Mouse (Mus musculus) heart, adult 9 months (tissue): ENCODE data around the gene Ppm1a.

ENCODE experiments used
- DNase-seq, 2 experiments: peaks; one replicate each; pipeline ENCODE4 v3.0.0; 2022; ENCODE audit warnings: low spot score in 2 of 2

Gene Ppm1a

GRCm38 (mm10) chr12:72757086-72757485, at the start of gene Ppm1a:
Gene Ppm1a (plus strand): TSS chr12:72757455.
- no peak for DNase-seq

DNA sequence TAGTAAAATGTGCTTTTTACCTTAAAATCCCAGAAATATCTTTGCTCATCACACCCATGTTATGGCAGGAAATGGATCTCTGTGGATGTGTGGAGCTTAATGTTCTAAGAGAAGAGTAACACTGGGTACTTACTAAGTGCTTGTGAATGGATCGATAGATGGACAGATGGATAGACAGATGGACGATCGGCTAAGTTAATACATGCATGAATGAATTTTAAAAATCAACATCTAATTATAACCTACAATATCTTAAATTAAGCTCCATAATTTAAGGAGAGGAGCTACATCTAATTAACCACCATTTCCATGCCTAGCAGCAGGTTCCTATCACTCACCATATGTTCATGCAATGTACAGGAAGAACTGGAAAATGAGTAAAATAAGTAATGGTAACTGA, 47.3 kb upstream of the Ppm1a start:
- DNase-seq, result no peak

DNA sequence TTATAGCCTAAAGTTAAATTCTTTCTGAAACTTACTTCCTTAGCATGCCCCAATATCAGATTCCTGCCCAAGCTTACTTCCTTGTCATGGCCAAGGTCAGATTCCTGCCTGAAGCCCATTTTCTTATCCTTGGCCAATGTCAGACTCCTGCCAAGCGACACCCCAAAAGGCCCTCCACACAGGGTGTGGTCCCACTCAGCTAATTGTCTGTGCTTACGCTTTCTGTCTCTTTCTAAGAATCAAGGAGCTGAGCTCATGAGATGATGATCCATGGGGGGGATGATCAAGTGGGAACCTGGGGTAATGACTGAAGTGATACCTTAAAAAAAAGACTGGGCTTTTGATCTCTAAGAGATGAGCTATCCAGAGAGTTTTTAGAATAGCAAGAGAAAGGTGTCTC, 42.4 kb upstream of the Ppm1a start:
- no peak for DNase-seq

DNA sequence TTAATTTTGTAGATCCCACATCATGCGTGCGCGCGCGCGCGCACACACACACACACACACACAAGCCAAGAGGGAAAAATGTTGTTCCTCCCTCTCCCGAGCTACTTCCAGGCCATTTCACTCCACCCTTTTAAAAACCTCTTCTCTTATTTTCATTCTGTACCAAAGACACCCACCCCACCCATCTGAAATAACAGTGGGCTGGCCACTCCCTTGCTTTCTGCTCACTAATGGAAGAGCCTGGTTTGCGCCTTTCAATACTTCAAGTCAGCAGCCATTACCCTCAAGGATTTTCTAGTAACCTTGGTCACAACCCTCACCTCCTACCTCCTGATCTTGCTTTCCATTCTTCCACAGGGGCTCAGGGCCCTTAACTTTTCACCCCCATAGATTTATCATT, 41.4 kb upstream of the Ppm1a start:
- no peak for DNase-seq

DNA sequence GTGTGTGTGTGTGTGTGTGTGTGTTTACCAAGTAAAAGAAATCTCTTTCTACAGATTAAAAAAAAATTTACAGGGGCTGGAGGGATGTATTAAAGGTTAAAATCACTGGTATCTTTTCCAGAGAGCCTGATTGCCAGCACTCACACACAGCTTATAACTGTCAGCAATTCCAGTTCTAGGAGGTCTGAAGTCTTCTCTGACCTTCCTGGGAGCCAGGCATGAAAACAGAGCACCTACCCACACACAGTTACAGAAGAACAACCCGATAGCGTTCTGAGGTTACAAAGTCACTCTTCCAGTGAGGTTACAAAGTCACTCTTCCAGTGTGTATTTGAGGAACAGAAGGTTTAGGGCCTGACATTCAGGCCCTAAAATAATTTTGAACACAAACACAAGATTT, 38.2 kb upstream of the Ppm1a start:
- DNase-seq, result no peak

DNA sequence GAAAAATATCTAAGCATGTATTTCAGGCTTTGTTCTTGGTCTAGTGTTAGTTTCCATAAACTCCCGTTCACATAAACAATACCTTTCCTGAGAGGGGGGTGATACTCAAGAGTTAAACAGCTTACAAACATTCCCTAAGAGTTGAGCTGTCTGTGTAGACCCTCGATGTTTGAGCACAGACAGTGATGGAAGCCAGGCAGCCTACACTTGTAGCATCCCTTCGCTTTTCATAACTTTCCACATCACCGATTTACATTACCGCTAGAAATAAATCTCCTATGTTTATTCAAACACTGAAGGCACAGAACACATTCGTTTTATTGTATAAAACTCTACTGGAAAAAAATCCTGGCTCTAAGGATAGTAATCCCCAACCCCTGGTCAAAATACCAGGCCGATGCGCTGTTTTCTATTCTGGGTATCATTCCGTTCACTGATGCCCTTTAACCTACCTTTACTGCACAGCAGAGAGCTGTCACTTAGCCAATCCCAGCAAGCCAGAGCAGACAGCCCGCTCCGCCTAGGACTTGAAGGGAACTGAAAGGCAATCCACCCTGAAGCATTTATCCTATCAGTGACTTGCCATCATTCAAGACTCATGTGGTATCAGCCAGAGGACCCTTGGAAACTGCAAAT, 37.7 kb upstream of the Ppm1a start:
- DNase-seq, result peak; percentile 31 to 64

DNA sequence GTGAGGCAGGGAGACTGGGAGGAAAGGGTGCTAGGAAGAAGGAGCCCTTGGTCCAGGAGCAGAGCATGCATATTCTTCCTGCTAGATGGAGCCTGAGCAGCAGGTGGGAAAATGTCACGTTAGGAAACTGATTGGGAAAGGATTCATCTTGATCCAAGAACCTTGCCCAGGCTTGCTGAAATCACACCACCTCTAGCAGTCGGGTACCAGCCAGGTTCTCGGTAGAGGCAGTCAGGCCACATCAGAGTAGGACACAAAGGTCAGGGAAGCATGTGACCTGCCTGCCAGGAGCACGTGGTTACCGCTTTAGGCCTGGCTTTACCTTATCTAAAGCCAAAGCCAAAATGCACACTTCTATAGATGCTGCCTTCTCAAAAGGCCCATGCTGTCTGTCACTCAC, 35.5 kb upstream of the Ppm1a start:
- DNase-seq, result no peak

- DNase-seq, result no peak
Observed at GRCm38 (mm10) chr12:72723965-72724364, 33.3 kb upstream of the Ppm1a start.

DNA sequence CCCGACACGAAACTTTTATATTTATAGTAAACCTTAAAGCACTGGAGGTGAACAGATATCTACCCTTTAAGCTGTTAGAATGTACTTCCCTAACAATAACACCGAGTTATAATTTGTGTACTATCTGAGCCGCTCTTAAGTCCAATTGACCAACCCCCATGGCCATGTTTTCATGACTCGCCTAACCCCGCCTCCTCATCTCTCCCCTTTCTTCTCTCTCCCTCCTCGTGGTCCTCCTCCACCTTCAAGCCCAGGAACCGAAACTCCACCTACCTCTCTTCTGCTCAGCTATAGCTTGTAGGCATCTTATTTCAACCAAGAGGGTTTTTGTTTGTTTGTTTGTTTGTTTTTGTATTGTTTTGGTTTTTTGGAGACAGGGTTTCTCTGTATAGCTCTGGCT, 30.2 kb upstream of the Ppm1a start:
- DNase-seq, result no peak

- DNase-seq, result no peak
Observed at GRCm38 (mm10) chr12:72727611-72728010, 29.6 kb upstream of the Ppm1a start.

- DNase-seq, result no peak
Observed at GRCm38 (mm10) chr12:72734112-72734511, 23.1 kb upstream of the Ppm1a start.

DNA sequence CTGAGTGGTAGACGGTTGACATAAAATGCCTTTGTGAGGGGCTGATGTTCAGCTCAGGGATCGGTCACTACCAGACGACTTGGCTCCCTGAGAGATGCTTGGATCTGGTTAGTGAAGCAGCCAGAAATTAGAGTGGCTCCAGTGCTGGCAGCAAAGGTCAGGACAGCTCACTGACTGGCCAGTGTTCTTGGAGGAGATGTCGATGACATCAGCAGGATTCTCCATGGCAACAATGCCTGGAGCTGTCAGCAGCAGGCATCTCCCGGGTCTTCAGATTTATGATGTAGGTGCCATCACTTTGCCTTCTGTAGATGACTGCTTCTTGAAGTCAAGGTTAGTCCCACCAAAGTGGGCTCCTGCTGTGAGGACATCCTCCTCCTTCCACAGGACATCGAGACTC, 16.1 kb upstream of the Ppm1a start:
- no peak for DNase-seq

DNA sequence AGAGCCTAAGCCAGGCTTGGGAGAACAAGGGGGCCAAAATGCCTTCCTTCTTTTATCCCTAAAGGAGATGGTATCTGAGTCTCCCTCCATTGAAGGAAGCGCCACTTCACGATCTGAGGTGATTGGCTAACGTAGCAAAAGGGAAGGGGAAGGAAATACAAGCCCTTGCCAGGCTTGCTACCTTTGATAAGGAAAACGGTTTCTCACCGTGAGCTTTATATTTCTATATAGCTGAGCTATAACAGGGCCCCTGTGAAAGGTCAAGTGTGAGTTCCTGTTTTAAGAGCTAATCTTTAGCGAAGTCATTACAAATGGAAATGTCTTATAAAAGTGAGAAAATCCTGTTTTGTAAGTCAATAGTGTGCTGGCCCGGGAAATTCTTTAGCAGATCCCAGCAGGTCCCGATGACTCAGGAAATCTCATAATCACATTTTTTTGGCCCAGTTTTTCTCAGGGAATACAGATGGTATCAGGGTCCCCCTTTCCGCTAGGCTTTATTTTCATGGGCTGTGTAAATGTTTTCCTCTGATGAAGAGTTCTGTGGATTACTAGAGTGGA, 12.4 kb upstream of the Ppm1a start:
- DNase-seq, result no peak

DNA sequence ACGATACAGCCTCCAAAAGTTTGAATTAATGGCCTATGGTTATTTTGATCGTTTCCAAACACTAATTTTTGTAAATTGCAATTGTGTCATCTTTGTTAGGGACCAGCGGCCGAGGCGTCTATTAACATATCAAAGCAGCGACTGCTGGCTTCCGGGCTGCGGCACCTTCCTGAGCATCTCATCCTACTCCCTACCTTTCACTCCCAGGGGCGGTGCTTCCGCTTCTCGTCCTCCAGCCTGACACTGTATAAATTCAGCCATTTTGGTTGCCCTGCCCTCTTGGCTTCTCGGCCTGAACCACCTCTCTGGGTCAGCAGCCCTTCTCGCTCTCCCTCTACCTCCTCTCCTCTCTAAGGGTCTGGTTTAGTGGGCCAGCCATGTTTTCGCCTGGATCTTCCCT, 11.8 kb upstream of the Ppm1a start:
- no peak for DNase-seq

- no peak for DNase-seq
Observed at GRCm38 (mm10) chr12:72748341-72748740, 8.9 kb upstream of the Ppm1a start.

- no peak for DNase-seq
Observed at GRCm38 (mm10) chr12:72748841-72749240, 8.4 kb upstream of the Ppm1a start.

- no peak for DNase-seq
Observed at GRCm38 (mm10) chr12:72749500-72749899, 7.8 kb upstream of the Ppm1a start.

GRCm38 (mm10) chr12:72750016-72750415, 7.2 kb upstream of the Ppm1a start:
- DNase-seq, result no peak

GRCm38 (mm10) chr12:72750606-72751005, 6.6 kb upstream of the Ppm1a start:
- DNase-seq, result peak; percentile 33 to 53

DNA sequence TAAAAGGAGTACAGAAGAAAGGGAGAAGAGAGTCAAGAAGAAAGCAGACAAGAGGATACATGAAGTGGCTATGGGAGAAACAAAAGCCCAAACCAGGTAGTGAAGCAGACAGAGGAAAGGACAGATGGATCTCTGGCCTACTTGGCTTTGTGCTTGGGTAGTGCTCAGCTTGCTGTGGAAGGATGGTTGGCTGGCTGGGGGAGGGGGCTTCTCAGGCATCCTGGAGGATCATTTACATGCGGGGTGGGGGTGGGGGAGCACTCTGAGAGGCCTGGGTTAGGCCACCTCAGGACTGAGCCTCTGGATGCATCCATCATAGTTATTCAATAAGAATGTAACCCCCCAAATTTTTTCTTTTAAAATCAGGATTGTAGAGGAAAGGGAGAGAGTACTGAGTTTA, 341 bp downstream of the Ppm1a start:
- no peak for DNase-seq

- no peak for DNase-seq
Observed at GRCm38 (mm10) chr12:72759956-72760355, 2.7 kb downstream of the Ppm1a start.

GRCm38 (mm10) chr12:72760376-72761229, 3.3 kb downstream of the Ppm1a start:
- DNase-seq, result peak; percentile 91 to 92

GRCm38 (mm10) chr12:72761230-72761648, 4.0 kb downstream of the Ppm1a start:
- no peak for DNase-seq
